12 mouse cellular contexts compared by ENCODE assay signal in the genomic region with DNA sequence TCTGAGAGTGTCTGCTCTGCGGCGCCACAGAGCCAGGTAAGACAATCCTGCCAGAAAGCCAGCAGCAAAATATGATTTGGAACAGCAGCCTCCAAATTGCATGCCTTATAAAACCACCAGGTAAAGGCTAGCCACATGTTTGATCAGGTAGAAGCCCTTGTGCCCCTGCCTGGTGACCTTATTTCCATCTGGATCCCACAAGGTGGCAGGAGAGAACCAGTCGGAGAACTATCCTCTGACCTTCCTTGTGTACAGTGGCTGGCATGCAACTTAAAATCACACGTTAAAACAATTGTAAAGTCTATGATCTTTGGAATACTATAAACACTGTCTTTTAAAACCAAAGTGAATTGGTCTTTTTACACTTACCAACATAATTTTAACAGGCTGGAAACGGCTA. TPM values are rescaled to one million over a fixed set of nuclear protein-coding genes. Genes with fewer than 3 reads are reported as not detected.
A peak's percentile ranks its signal among the peaks of the same experiment; 100 is the strongest.
DNase-seq lines count a peak whose midpoint lies in the region; ATAC-seq and TF ChIP-seq lines count a peak whose summit lies in the region.
"Had no signal": no experiment of that assay in that cellular context is flagged by ENCODE, and none has a peak within 500 bp of the region (broad histone marks: within the 10 kb centered on the region; RNA-seq: fewer than 3 reads in every experiment).

No protein-coding gene starts in this region.

- H3K27ac ChIP-seq in hindbrain, embryonic 14.5 days, result no peak overlapping the region
- no peak overlapping the region for H3K27ac ChIP-seq in hindbrain, embryonic 13.5 days
- H3K27ac ChIP-seq in lung, embryonic 14.5 days (ENCODE audit: low read depth), result no peak overlapping the region
- H3K27ac ChIP-seq in cerebellum, adult 2 months (ENCODE audit: insufficient read depth, low read length), result no peak overlapping the region
- H3K27ac ChIP-seq: liver, embryonic 13.5 days; midbrain, embryonic 12.5 days had no signal

- H3K27me3 ChIP-seq in hindbrain, embryonic 14.5 days (ENCODE audit: control insufficient read depth, insufficient read depth, low read length), result no peaks in the 10 kb centered on the region
- H3K27me3 ChIP-seq in hindbrain, embryonic 13.5 days, result no peaks in the 10 kb centered on the region
- H3K27me3 ChIP-seq in lung, embryonic 14.5 days (ENCODE audit: insufficient read depth, low read length), result no peaks in the 10 kb centered on the region
- no peaks in the 10 kb centered on the region for H3K27me3 ChIP-seq in cerebellum, adult 2 months (ENCODE audit: control insufficient read depth, insufficient read depth, low read length)
- H3K27me3 ChIP-seq: liver, embryonic 13.5 days; midbrain, embryonic 12.5 days had no signal

- ATAC-seq in hindbrain, embryonic 14.5 days (ENCODE audit: low FRiP score), result no peak
- no peak for ATAC-seq in hindbrain, embryonic 13.5 days (ENCODE audit: low FRiP score)
- no peak for ATAC-seq in lung, embryonic 14.5 days (ENCODE audit: insufficient read depth)

- no peak overlapping the region for H3K9ac ChIP-seq in hindbrain, embryonic 14.5 days
- no peak overlapping the region for H3K9ac ChIP-seq in hindbrain, embryonic 13.5 days
- no peak overlapping the region for H3K9ac ChIP-seq in lung, embryonic 14.5 days
- H3K9ac ChIP-seq: liver, embryonic 13.5 days; midbrain, embryonic 12.5 days had no signal

- no peaks in the 10 kb centered on the region for H3K9me3 ChIP-seq in hindbrain, embryonic 14.5 days (ENCODE audit: control insufficient read depth, low read length)
- H3K9me3 ChIP-seq in hindbrain, embryonic 13.5 days, result no peaks in the 10 kb centered on the region
- no peaks in the 10 kb centered on the region for H3K9me3 ChIP-seq in lung, embryonic 14.5 days (ENCODE audit: low read depth, low read length)
- H3K9me3 ChIP-seq: liver, embryonic 13.5 days; midbrain, embryonic 12.5 days had no signal

- DNase-seq in hindbrain, embryonic 14.5 days (ENCODE audit: low spot score), result peak; percentile 43
- DNase-seq in lung, embryonic 14.5 days, result peak; percentile 9
- no peak for DNase-seq in lung, postnatal 10 days
- DNase-seq in cerebellum, adult 2 months, result peak; percentile 51 to 55
- DNase-seq in retina, postnatal 7 days (ENCODE audit: low read depth, low spot score), result peak; percentile 41
- DNase-seq in thymus, postnatal 4 days, result no peak
- DNase-seq in B cell, adult 2 months, result no peak
- DNase-seq: liver, embryonic 13.5 days; right cerebral cortex, adult 18-20 months had no signal

- no peak overlapping the region for H3K4me3 ChIP-seq in hindbrain, embryonic 14.5 days (replicated peaks; ENCODE audit: low read length)
- no peak overlapping the region for H3K4me3 ChIP-seq in hindbrain, embryonic 13.5 days
- no peak overlapping the region for H3K4me3 ChIP-seq in lung, embryonic 14.5 days (ENCODE audit: low read depth, low read length)
- no peak overlapping the region for H3K4me3 ChIP-seq in cerebellum, adult 2 months (replicated peaks; ENCODE audit: insufficient read depth, low read depth, low read length)
- H3K4me3 ChIP-seq: liver, embryonic 13.5 days; midbrain, embryonic 12.5 days had no signal

- 63% methylated on average over 5 of the region's 5 CpGs for WGBS in hindbrain, embryonic 14.5 days
- 65% methylated on average over 5 of the region's 5 CpGs for WGBS in hindbrain, embryonic 13.5 days
- WGBS in lung, embryonic 14.5 days, result 59% methylated on average over 5 of the region's 5 CpGs
- WGBS in cerebellum, adult 2 months, result 45% methylated on average over 5 of the region's 5 CpGs

- H3K4me1 ChIP-seq in hindbrain, embryonic 14.5 days (replicated peaks; ENCODE audit: control insufficient read depth, insufficient read depth, low read length), result no peaks in the 10 kb centered on the region
- H3K4me1 ChIP-seq in hindbrain, embryonic 13.5 days (replicated peaks), result no peaks in the 10 kb centered on the region
- H3K4me1 ChIP-seq in lung, embryonic 14.5 days (ENCODE audit: insufficient read depth), result no peaks in the 10 kb centered on the region
- no peaks in the 10 kb centered on the region for H3K4me1 ChIP-seq in cerebellum, adult 2 months (ENCODE audit: control insufficient read depth, insufficient read depth, low read length)
- H3K4me1 ChIP-seq: liver, embryonic 13.5 days; midbrain, embryonic 12.5 days had no signal

- no peak overlapping the region for H3K4me2 ChIP-seq in hindbrain, embryonic 14.5 days (replicated peaks)
- no peak overlapping the region for H3K4me2 ChIP-seq in hindbrain, embryonic 13.5 days
- no peak overlapping the region for H3K4me2 ChIP-seq in lung, embryonic 14.5 days
- H3K4me2 ChIP-seq: heart, embryonic 11.5 days; liver, embryonic 13.5 days; midbrain, embryonic 12.5 days had no signal

- no peaks in the 10 kb centered on the region for H3K36me3 ChIP-seq in hindbrain, embryonic 14.5 days (replicated peaks; ENCODE audit: control insufficient read depth, insufficient read depth)
- H3K36me3 ChIP-seq in hindbrain, embryonic 13.5 days, result no peaks in the 10 kb centered on the region
- no peaks in the 10 kb centered on the region for H3K36me3 ChIP-seq in lung, embryonic 14.5 days (ENCODE audit: insufficient read depth)
- H3K36me3 ChIP-seq: liver, embryonic 13.5 days; midbrain, embryonic 12.5 days had no signal

- TF ChIP-seq CTCF in lung, embryonic 14.5 days (IDR thresholded peaks at IDR 0.05; ENCODE audit: low read depth), result peak; percentile 22; the same call in 1 of the 2 replicates
- TF ChIP-seq CTCF in cerebellum, adult 2 months (IDR thresholded peaks at IDR 0.05; ENCODE audit: borderline replicate concordance, insufficient read depth, low read depth, low read length), result peak; percentile 77

- no peak for TF ChIP-seq POLR2A in cerebellum, adult 2 months (IDR thresholded peaks at IDR 0.05; ENCODE audit: borderline replicate concordance, insufficient read depth, low read length)

RNA-seq across cellular contexts. Expression of gene Mcee, which starts 32.5 kb away (rescaled TPM):
- polyA plus RNA-seq in hindbrain, embryonic 14.5 days (2014; fragmentation: Nextera tagmentation; extraction: Ambion mirVana), result 47.3 and 58.9 TPM in 2 replicates
- polyA plus RNA-seq in hindbrain, embryonic 13.5 days (2015; fragmentation: Nextera tagmentation; extraction: Ambion mirVana), result 41.8 and 53.3 TPM in 2 replicates
- 54.8 and 56.8 TPM in 2 replicates for polyA plus RNA-seq in lung, embryonic 14.5 days (2014; fragmentation: Nextera tagmentation; extraction: Ambion mirVana)
- polyA plus RNA-seq in cerebellum, adult 2 months (2012; rRNA removed), result 55.6 and 59.5 TPM in 2 replicates

RNA-seq across cellular contexts. Expression of gene Mphosph10, which starts 32.8 kb away (rescaled TPM):
- 20.2 and 22.5 TPM in 2 replicates for polyA plus RNA-seq in hindbrain, embryonic 14.5 days (2014; fragmentation: Nextera tagmentation; extraction: Ambion mirVana)
- 27.9 and 28.8 TPM in 2 replicates for polyA plus RNA-seq in hindbrain, embryonic 13.5 days (2015; fragmentation: Nextera tagmentation; extraction: Ambion mirVana)
- polyA plus RNA-seq in lung, embryonic 14.5 days (2014; fragmentation: Nextera tagmentation; extraction: Ambion mirVana), result 43.4 and 47.4 TPM in 2 replicates
- 12.5 and 13.0 TPM in 2 replicates for polyA plus RNA-seq in cerebellum, adult 2 months (2012; rRNA removed)

RNA-seq across cellular contexts. Expression of gene Fan1, which starts 51.0 kb away (rescaled TPM):
- 3.5 and 5.0 TPM in 2 replicates for polyA plus RNA-seq in hindbrain, embryonic 14.5 days (2014; fragmentation: Nextera tagmentation; extraction: Ambion mirVana)
- 7.8 and 9.1 TPM in 2 replicates for polyA plus RNA-seq in hindbrain, embryonic 13.5 days (2015; fragmentation: Nextera tagmentation; extraction: Ambion mirVana)
- 4.8 and 5.0 TPM in 2 replicates for polyA plus RNA-seq in lung, embryonic 14.5 days (2014; fragmentation: Nextera tagmentation; extraction: Ambion mirVana)
- 6.8 and 7.0 TPM in 2 replicates for polyA plus RNA-seq in cerebellum, adult 2 months (2012; rRNA removed)

Comparison
In these comparisons a context has a peak if more than half of its experiments do, and no peak if none do; other contexts are left out.
1. DNase-seq: peak in hindbrain, embryonic 14.5 days (single experiment), lung, embryonic 14.5 days (single experiment), cerebellum, adult 2 months (2 of 2) and retina, postnatal 7 days (single experiment); none in lung, postnatal 10 days (single experiment), thymus, postnatal 4 days (single experiment) and B cell, adult 2 months (0 of 2).